Mouse (Mus musculus): ENCODE measurements around the gene Dct. TPM values are rescaled to one million over a fixed set of nuclear protein-coding genes. Genes with fewer than 3 reads are reported as not detected.

Gene Dct
- polyA plus RNA-seq, 1 experiment, result 3.1 TPM

DNA sequence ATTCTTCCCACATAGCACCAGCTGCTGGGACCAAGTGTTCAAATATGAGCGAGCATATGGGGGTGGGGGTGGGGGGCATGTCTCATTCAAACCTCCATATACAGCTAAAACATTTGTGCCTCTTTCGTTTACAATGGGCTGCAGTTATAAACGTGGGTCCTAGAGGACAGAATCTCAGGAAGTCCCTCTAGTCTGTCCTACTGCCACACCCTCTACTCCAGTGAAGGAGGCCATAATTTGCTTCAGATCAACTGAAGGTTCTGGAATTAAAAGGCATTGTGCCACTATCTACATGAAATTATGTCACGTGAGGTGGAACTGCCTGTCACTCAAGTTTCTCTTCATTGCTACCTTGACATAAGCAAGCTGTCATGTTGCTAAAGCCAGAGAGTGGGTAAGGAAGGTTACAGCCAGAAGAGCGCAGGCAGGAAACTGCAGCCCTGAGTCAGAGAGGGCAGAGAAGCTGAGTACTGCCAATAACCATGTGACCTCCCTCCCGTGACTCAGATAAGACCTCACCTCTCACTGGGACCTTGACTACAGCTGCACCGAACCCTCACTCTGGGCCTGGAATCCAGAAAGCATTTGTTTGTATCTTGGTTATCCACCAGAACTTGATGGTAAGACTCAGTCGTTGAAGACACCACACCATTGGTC is 59.3 kb downstream of the Dct start:
- TF ChIP-seq CTCF (IDR thresholded peaks at IDR 0.05; ENCODE audit: borderline replicate concordance, extremely low read depth, insufficient read depth, insufficient read length) (no peak), POLR2A (IDR thresholded peaks at IDR 0.05; ENCODE audit: borderline replicate concordance, extremely low read depth, insufficient read depth, insufficient read length, poor library complexity, severe bottlenecking) (no peak)
- DNase-seq (ENCODE audit: low read depth), result no peak

DNA sequence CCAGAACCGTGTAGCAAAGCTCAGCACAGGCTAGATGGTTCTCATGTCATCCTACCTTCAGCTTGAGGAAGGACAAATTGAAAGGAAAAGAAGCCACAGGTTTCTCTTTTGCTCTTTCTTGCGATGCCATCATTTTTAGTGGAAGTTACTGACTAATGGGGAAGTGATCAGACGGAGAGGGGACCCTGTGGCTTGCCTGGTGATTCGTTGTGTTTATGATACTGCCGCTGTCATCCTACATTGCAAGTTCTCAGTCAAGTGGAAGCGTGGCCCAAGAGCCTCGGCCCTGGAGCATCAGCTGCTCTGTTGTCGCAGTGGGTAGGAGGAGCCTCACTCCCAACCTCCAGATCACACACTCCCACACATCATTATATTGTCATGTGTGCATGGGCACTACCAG is 61.8 kb downstream of the Dct start:
- DNase-seq (ENCODE audit: low read depth), result no peak
- TF ChIP-seq POLR2A (IDR thresholded peaks at IDR 0.05; ENCODE audit: borderline replicate concordance, extremely low read depth, insufficient read depth, insufficient read length, poor library complexity, severe bottlenecking) (no peak), CTCF (IDR thresholded peaks at IDR 0.05; ENCODE audit: borderline replicate concordance, extremely low read depth, insufficient read depth, insufficient read length) (no peak)

DNA sequence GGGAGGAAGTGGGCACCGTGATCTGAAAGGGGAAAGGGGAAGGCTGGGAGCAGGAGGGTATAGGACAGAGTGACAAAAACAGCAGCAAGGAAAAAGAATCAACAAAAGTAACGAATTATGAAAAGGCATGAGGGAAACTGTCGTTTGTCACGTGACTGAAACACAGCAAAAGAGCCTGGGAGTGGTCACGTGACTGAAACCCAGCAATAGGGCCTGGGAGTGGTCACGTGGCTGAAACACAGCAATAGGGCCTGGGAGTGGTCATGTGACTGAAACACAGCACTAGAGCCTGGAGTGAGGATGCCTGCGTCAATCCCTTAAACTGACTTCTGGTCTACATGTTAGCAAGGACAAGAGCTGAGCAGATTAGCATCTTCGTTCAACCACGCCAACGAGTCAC is 63.6 kb downstream of the Dct start:
- no peak for DNase-seq (ENCODE audit: low read depth)
- TF ChIP-seq POLR2A (IDR thresholded peaks at IDR 0.05; ENCODE audit: borderline replicate concordance, extremely low read depth, insufficient read depth, insufficient read length, poor library complexity, severe bottlenecking) (no peak), CTCF (IDR thresholded peaks at IDR 0.05; ENCODE audit: borderline replicate concordance, extremely low read depth, insufficient read depth, insufficient read length) (no peak)

DNA sequence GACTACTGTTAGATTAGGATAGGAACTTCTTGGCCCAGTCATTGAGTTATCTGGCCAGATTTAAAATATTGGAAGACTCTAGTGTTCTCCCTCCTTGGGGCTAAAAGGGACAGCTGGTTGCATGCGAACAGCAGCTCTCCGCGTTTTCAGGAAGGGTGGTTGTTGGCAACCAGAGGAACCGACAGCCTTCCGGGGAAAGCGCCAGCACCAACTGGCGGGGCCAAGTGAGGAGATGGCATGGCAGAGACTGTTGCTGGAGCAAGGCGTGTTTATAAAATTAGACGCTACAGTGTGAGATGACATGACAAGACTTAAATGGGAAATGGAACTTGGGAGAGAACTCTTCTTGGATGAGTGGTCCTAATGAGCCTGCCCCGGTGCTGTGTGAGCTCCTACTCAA is 70.5 kb downstream of the Dct start:
- TF ChIP-seq CTCF (IDR thresholded peaks at IDR 0.05; ENCODE audit: borderline replicate concordance, extremely low read depth, insufficient read depth, insufficient read length) (no peak), POLR2A (IDR thresholded peaks at IDR 0.05; ENCODE audit: borderline replicate concordance, extremely low read depth, insufficient read depth, insufficient read length, poor library complexity, severe bottlenecking) (no peak)
- DNase-seq (ENCODE audit: low read depth), result peak; percentile 80

DNA sequence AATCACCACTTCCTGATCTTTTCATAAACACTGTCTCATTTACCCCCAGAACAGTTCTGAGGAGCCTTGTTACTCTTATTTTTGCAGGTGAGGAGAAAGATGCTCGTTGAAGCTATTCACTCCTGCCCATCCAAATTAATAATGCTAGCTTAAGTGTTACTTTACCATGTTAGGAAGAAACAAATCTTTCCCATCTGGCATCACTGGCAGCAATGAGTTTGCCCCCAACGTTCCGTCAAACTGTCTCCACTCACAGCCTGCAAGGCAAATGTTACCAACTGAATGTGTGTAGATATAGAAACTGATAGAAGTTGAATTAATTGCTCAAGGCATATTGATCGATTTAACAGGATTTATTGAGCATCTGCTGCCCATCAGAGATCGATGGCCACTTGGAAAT is 79.5 kb downstream of the Dct start:
- no peak for TF ChIP-seq CTCF (IDR thresholded peaks at IDR 0.05; ENCODE audit: borderline replicate concordance, extremely low read depth, insufficient read depth, insufficient read length)
- no peak for TF ChIP-seq POLR2A (IDR thresholded peaks at IDR 0.05; ENCODE audit: borderline replicate concordance, extremely low read depth, insufficient read depth, insufficient read length, poor library complexity, severe bottlenecking)

More for the DNA sequence above, 79.5 kb downstream of the Dct start:
- no peak for DNase-seq (ENCODE audit: low read depth)

Other genes with a start within 250 kb of the Dct start
- gene Tgds, start 80.5 kb upstream of the Dct start, polyA plus RNA-seq (2012; rRNA removed), result 17.6 and 20.3 TPM in 2 replicates
- gene Gpr180, start 84.9 kb upstream of the Dct start, polyA plus RNA-seq (2012; rRNA removed), result 26.5 and 26.6 TPM in 2 replicates
- gene Sox21, start 184.8 kb upstream of the Dct start, polyA plus RNA-seq (2012; rRNA removed), result 28.5 and 31.1 TPM in 2 replicates
- gene Gm9376, start 214.7 kb upstream of the Dct start, polyA plus RNA-seq (2012; rRNA removed), result not detected in 2 replicates

Data from brain, embryonic 14.5 days (tissue).